Mouse (Mus musculus): ENCODE data around the gene Mrpl40.

Mrpl40 gene

DNA sequence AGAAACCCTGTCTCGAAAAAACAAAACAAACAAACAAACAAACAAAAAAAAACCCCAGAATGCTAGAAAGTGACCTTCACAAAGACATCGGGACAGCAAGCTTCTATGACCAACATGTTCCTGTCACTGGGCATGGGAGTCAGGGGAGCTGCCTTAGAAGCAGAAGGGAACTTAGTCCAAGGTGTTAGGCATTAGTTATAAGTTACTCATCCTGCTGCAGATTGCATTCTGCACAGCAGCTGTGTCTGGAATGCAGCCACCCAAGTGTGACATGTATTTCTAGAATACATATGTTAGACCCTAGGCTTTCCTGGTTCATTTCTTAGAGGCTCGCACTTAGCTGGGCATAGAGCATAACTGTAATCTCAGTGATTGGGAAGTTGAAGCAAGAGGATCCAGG, 48.0 kb downstream of the Mrpl40 start:
- DNase-seq (ENCODE audit: low spot score in 2 of 2), result no peak

DNA sequence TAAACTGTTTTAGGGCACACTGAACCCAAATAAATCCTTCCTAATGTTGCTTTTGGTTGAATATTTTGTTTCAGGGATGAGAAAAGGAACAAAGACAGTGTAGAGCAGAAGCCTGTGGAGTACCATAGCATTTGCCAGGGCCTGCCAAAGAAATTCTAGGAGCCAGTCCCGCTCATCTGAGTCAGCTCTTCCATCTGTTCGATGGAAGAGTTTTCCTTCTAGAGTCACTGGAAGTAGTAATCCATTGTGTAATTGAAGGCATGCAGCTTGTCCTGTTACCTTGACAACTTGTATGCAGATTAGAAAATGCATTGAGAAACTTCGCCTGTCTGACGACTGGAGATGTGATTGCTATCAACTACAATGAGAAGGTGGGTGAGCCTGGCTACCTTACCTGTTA, 53.7 kb downstream of the Mrpl40 start:
- no peak for DNase-seq (ENCODE audit: low spot score in 2 of 2)

DNA sequence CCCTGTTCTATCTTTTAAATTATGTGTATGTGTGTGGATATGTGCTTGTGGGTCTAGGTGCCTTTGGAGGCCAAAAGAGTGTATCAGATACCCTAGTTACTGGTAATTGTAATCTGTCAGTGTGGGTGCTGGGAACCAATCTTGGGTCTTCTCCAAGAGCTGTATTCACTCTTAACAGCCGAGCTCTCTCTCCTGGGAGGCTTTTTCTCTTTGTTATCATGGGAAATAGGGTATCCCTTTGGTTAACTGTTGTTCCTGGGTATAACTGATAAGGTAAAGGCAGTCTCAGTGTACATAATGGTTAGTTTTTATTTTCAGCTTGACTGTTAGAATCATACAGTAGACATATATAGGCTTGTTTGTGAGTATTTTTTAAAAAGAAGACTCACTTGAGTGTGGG, 54.3 kb downstream of the Mrpl40 start:
- no peak for DNase-seq (ENCODE audit: low spot score in 2 of 2)
